Mouse (Mus musculus): Measurements from ENCODE around the gene Adgb.

DNA sequence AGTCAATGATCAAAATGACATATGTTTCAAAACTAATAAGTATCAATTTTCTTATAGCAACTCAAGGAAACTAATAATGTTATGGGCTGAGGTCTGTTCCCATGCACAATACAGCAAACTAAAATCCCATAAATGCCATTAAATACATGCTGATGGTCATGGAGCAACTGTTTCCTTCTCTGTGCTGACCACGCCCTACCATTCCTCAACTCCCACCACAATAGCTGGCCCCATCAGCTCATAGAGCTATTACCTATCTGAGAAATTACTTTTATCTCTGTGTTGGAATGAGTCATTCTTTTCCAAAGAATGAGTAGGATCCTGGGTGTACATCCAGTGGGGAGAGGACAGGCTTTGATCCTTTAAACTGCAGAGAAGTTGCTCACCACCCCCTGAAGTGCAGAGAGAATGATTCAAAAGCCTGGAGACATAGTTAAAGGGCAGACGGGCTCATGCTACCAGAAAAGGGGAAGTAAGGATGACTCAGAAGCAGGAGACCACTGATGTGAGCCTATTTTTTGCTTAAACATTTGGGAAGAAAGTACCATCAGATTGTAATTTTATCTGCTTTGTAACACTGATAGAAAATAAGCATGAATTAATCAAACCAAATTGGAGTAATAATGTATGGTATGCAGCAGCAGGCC, 184.8 kb downstream of the Adgb start:
- TF ChIP-seq CTCF (IDR thresholded peaks at IDR 0.05; ENCODE audit: low read depth) (no peak), EP300 (optimal IDR thresholded peaks at IDR 0.05) (no peak)
